Mouse (Mus musculus) neural tube, embryonic 13.5 days (tissue): ENCODE results near the gene Axdnd1. TPM values are rescaled to one million over a fixed set of nuclear protein-coding genes. Genes with fewer than 3 reads are reported as not detected.
"Not testable (repeated sequence)": the region's sequence is repeated elsewhere in the genome, so short reads cannot be mapped to it uniquely, and the experiment has no call there.

Experiments used
- ATAC-seq: fragments of 200-750 bp; cut with Nextera tagmentation; 2 replicates; pipeline ENCODE4 v1.8.0; 2017; ENCODE audit warnings: low read depth, mild to moderate bottlenecking, moderate TSS enrichment, moderate library complexity
- H3K27ac ChIP-seq: fragments of 300-500 bp; sonication (generic); replicated peaks from 2 replicates; pipeline ENCODE4 v1.5.1; 2015; ENCODE audit warnings: moderate library complexity, mild to moderate bottlenecking, inconsistent platforms
- H3K27me3 ChIP-seq: fragments of 300-500 bp; sonication (generic); 2 replicates; pipeline ENCODE4 v1.6.1; 2015; ENCODE audit warnings: mild to moderate bottlenecking, inconsistent platforms
- H3K36me3 ChIP-seq: fragments of 300-500 bp; sonication (generic); 2 replicates; pipeline ENCODE4 v1.6.1; 2015; ENCODE audit warnings: mild to moderate bottlenecking, inconsistent platforms
- H3K4me1 ChIP-seq: fragments of 300-500 bp; sonication (generic); replicated peaks from 2 replicates; pipeline ENCODE4 v1.6.1; 2015; ENCODE audit warnings: inconsistent platforms
- H3K4me2 ChIP-seq: fragments of 300-500 bp; sonication (generic); 2 replicates; pipeline ENCODE4 v1.6.1; 2015; ENCODE audit warnings: inconsistent platforms, mild to moderate bottlenecking, moderate library complexity
- H3K4me3 ChIP-seq: fragments of 300-500 bp; sonication (generic); 2 replicates; pipeline ENCODE4 v1.5.1; 2015; ENCODE audit warnings: mild to moderate bottlenecking, inconsistent platforms
- H3K9ac ChIP-seq: fragments of 300-500 bp; sonication (generic); 2 replicates; pipeline ENCODE4 v1.6.1; 2015; ENCODE audit warnings: moderate library complexity, mild to moderate bottlenecking, inconsistent platforms
- H3K9me3 ChIP-seq: fragments of 300-500 bp; sonication (generic); 2 replicates; pipeline ENCODE4 v1.6.1; 2016; ENCODE audit warnings: inconsistent platforms
- WGBS: fragments of 180-500 bp; shearing (Covaris S2); methylation state at CpG from one replicate; pipeline ENCODE4 v1.1.7; 2015; 5-methylcytosine and 5-hydroxymethylcytosine counted together
- polyA plus RNA-seq: library from polyadenylated mRNA; unstranded; fragments of >200 nt; fragmentation: Nextera tagmentation; extraction: Ambion mirVana; gene quantifications from 2 replicates; pipeline ENCODE4 v1.2.1, GENCODE M21; 2015

Axdnd1 gene
- polyA plus RNA-seq, 1 experiment from 2014 or later: 0.27 TPM

- Histone ChIP-seq H3K4me2 (no peak overlapping the region), H3K4me1 (no peaks in the 10 kb centered on the region), H3K27me3 (no peaks in the 10 kb centered on the region), H3K27ac (no peak overlapping the region), H3K9me3 (no peaks in the 10 kb centered on the region), H3K4me3 (no peak overlapping the region), H3K36me3 (peaks cover 39% of the 10 kb centered on the region), H3K9ac (no peak overlapping the region)
- whole genome bisulfite sequencing: 82% methylated on average over 10 of the region's 10 CpGs
- ATAC-seq: no peak
Measured at GRCm38 (mm10) chr1:156432498-156432897, 11.5 kb upstream of the Axdnd1 start.

- H3K4me1 ChIP-seq: no peaks in the 10 kb centered on the region
- no peak overlapping the region for H3K4me2 ChIP-seq
- no peak overlapping the region for H3K4me3 ChIP-seq
- H3K27me3 ChIP-seq: no peaks in the 10 kb centered on the region
- H3K9me3 ChIP-seq: no peaks in the 10 kb centered on the region
- H3K36me3 ChIP-seq: peaks cover 19% of the 10 kb centered on the region; the same call in 1 of the 2 replicates
- 90% methylated on average over 6 of the region's 6 CpGs for WGBS
- ATAC-seq: no peak
- H3K27ac ChIP-seq: no peak overlapping the region
- no peak overlapping the region for H3K9ac ChIP-seq
Measured at GRCm38 (mm10) chr1:156428434-156428833, 7.5 kb upstream of the Axdnd1 start.

- H3K4me3 ChIP-seq: no peak overlapping the region
- H3K4me1 ChIP-seq: peaks cover 5% of the 10 kb centered on the region; the same call in 1 of the 2 replicates
- H3K4me2 ChIP-seq: no peak overlapping the region
- H3K27ac ChIP-seq: no peak overlapping the region
- H3K36me3 ChIP-seq: peaks cover 2% of the 10 kb centered on the region; the same call in 1 of the 2 replicates
- H3K27me3 ChIP-seq: no peaks in the 10 kb centered on the region
- WGBS: 95% methylated on average over 4 of the region's 4 CpGs
- no peaks in the 10 kb centered on the region for H3K9me3 ChIP-seq
- no peak for ATAC-seq
- H3K9ac ChIP-seq: no peak overlapping the region
Measured at GRCm38 (mm10) chr1:156425746-156426145, 4.8 kb upstream of the Axdnd1 start.

- Histone ChIP-seq H3K9me3 (no peaks in the 10 kb centered on the region), H3K9ac (no peak overlapping the region), H3K27ac (no peak overlapping the region), H3K4me1 (peaks cover 5% of the 10 kb centered on the region; the same call in 1 of the 2 replicates), H3K4me2 (no peak overlapping the region), H3K4me3 (no peak overlapping the region), H3K36me3 (no peaks in the 10 kb centered on the region), H3K27me3 (no peaks in the 10 kb centered on the region)
- whole genome bisulfite sequencing: 88% methylated on average over 3 of the region's 3 CpGs
- ATAC-seq: no peak
Measured at GRCm38 (mm10) chr1:156424054-156424453, 3.1 kb upstream of the Axdnd1 start.

GRCm38 (mm10) chr1:156423493-156423892, 2.5 kb upstream of the Axdnd1 start:
- no peak for ATAC-seq
- WGBS: 91% methylated on average over 6 of the region's 6 CpGs
- Histone ChIP-seq H3K36me3 (no peaks in the 10 kb centered on the region), H3K4me1 (peaks cover 5% of the 10 kb centered on the region; the same call in 1 of the 2 replicates), H3K4me2 (no peak overlapping the region), H3K27me3 (no peaks in the 10 kb centered on the region), H3K4me3 (no peak overlapping the region), H3K9me3 (no peaks in the 10 kb centered on the region), H3K27ac (no peak overlapping the region), H3K9ac (no peak overlapping the region)

GRCm38 (mm10) chr1:156422856-156423255, 1.9 kb upstream of the Axdnd1 start:
- no peak for ATAC-seq
- Histone ChIP-seq H3K4me2 (no peak overlapping the region), H3K36me3 (no peaks in the 10 kb centered on the region), H3K9me3 (no peaks in the 10 kb centered on the region), H3K9ac (no peak overlapping the region), H3K4me3 (no peak overlapping the region), H3K27me3 (no peaks in the 10 kb centered on the region), H3K27ac (no peak overlapping the region), H3K4me1 (peaks cover 5% of the 10 kb centered on the region; the same call in 1 of the 2 replicates)
- 79% methylated on average over 6 of the region's 6 CpGs for WGBS

GRCm38 (mm10) chr1:156418170-156418569, 2.8 kb downstream of the Axdnd1 start:
- no peak for ATAC-seq
- WGBS: 58% methylated on average over 4 of the region's 4 CpGs
- H3K9me3 ChIP-seq: no peaks in the 10 kb centered on the region

GRCm38 (mm10) chr1:156408521-156408920, 12.4 kb downstream of the Axdnd1 start:
- H3K4me3 ChIP-seq: no peak overlapping the region
- H3K9me3 ChIP-seq: no peaks in the 10 kb centered on the region
- 68% methylated on average over 4 of the region's 4 CpGs for WGBS
- no peaks in the 10 kb centered on the region for H3K36me3 ChIP-seq
- ATAC-seq: no peak
- no peak overlapping the region for H3K4me2 ChIP-seq
- no peaks in the 10 kb centered on the region for H3K4me1 ChIP-seq
- no peak overlapping the region for H3K9ac ChIP-seq
- no peaks in the 10 kb centered on the region for H3K27me3 ChIP-seq
- no peak overlapping the region for H3K27ac ChIP-seq

More at GRCm38 (mm10) chr1:156418170-156418569, 2.8 kb downstream of the Axdnd1 start:
- Histone ChIP-seq H3K27ac (no peak overlapping the region), H3K4me3 (no peak overlapping the region), H3K36me3 (no peaks in the 10 kb centered on the region), H3K4me2 (no peak overlapping the region), H3K9ac (no peak overlapping the region), H3K27me3 (no peaks in the 10 kb centered on the region), H3K4me1 (peaks cover 5% of the 10 kb centered on the region; the same call in 1 of the 2 replicates)

- H3K9ac ChIP-seq: no peak overlapping the region
- no peaks in the 10 kb centered on the region for H3K36me3 ChIP-seq
- no peak overlapping the region for H3K4me3 ChIP-seq
- ATAC-seq: no peak
- no peak overlapping the region for H3K27ac ChIP-seq
- no peaks in the 10 kb centered on the region for H3K4me1 ChIP-seq
- no peak overlapping the region for H3K4me2 ChIP-seq
- no peaks in the 10 kb centered on the region for H3K27me3 ChIP-seq
- H3K9me3 ChIP-seq: no peaks in the 10 kb centered on the region
- 77% methylated on average over 3 of the region's 3 CpGs for WGBS
Measured at GRCm38 (mm10) chr1:156408004-156408403, 13.0 kb downstream of the Axdnd1 start.

GRCm38 (mm10) chr1:156403251-156403650, 17.7 kb downstream of the Axdnd1 start:
- Histone ChIP-seq H3K9me3 (no peaks in the 10 kb centered on the region), H3K27me3 (no peaks in the 10 kb centered on the region), H3K36me3 (no peaks in the 10 kb centered on the region), H3K4me2 (no peak overlapping the region), H3K4me3 (no peak overlapping the region), H3K9ac (no peak overlapping the region), H3K4me1 (no peaks in the 10 kb centered on the region), H3K27ac (no peak overlapping the region)
- ATAC-seq: no peak
- WGBS: 42% methylated on average over 10 of the region's 10 CpGs

- Histone ChIP-seq H3K4me3 (no peak overlapping the region), H3K9ac (no peak overlapping the region), H3K4me1 (no peaks in the 10 kb centered on the region), H3K27me3 (no peaks in the 10 kb centered on the region), H3K36me3 (no peaks in the 10 kb centered on the region), H3K9me3 (no peaks in the 10 kb centered on the region), H3K4me2 (no peak overlapping the region), H3K27ac (no peak overlapping the region)
- WGBS: 56% methylated on average over 2 of the region's 2 CpGs
- no peak for ATAC-seq
Measured at GRCm38 (mm10) chr1:156402491-156402890, 18.5 kb downstream of the Axdnd1 start.

GRCm38 (mm10) chr1:156400159-156400558, 20.8 kb downstream of the Axdnd1 start:
- ATAC-seq, H3K36me3 ChIP-seq, H3K4me2 ChIP-seq, H3K27ac ChIP-seq, H3K9ac ChIP-seq, H3K4me1 ChIP-seq, H3K27me3 ChIP-seq, H3K9me3 ChIP-seq, H3K4me3 ChIP-seq: not testable (repeated sequence)
- WGBS: 66% methylated on average over 3 of the region's 3 CpGs

GRCm38 (mm10) chr1:156393148-156393547, 27.8 kb downstream of the Axdnd1 start:
- Histone ChIP-seq H3K9ac (no peak overlapping the region), H3K4me2 (no peak overlapping the region), H3K27ac (no peak overlapping the region), H3K4me3 (no peak overlapping the region), H3K36me3 (no peaks in the 10 kb centered on the region), H3K9me3 (no peaks in the 10 kb centered on the region), H3K27me3 (no peaks in the 10 kb centered on the region), H3K4me1 (no peaks in the 10 kb centered on the region)
- 78% methylated on average over 4 of the region's 4 CpGs for WGBS
- ATAC-seq: no peak
